Mouse (Mus musculus): ENCODE results near the gene Spn. TPM values are rescaled to one million over a fixed set of nuclear protein-coding genes. Genes with fewer than 3 reads are reported as not detected.

Spn gene
- polyA plus RNA-seq (2017; shearing (Covaris generic)): 77.9 TPM

DNA sequence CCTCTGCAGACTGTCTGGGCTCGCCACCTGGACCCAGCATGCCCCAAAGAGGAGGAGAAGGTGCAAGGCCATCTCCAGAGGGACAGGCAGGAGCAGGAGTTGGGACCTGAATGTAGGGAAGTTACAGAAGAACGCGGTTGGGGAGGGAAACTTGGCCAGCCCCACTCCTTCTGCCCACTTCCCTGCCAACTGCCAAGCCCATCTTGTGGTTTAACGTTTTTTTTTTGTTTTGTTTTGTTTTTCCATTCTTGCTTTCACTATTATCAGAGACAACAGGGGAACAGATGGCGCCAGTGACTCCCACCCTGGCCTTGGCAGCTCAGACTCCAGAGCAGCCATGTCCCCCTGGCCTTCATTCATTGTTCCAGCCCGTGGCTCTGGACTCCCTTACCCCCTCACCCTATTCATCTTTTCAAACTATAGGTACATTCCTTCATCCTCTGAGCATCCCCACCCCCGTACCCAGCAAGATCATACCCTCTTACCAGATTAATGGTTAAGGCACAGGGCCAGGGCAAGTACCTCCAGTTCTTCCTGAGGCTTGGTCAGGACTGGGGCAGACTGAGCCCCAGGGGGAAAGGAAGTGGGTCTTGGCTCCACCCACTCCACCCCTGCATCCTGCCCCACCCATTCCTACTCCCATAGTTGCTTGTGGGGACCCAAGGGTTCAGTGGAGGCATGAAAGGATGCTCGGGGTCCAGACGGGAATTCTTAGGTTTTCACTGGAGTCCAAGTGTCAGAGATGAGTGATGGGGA lies at the start of gene Spn:
Gene Spn (minus strand): TSS at position 562 of the 756 bp plus-strand sequence.

DNA sequence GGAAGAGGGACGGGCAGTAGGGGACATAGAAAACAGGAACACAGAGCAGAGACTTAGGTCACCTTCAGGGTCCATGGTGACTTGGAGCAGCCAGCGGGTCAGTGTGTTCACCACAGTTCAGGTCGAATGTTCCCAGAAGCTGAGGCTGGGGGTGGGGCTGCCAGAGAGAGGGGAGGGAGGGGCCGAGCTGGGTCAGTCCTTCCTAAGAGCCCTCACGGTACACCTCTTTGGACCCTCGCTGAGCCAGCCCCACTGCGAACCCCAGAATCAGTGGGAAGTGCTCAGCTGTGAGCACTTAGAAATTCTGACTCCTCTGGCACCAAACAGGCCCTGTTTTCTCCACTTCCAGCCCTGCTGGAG lies 15.7 kb downstream of the Spn start, which contains the start of gene Qprt:
Gene Qprt (minus strand): TSS at position 316 of the 360 bp plus-strand sequence.

DNA sequence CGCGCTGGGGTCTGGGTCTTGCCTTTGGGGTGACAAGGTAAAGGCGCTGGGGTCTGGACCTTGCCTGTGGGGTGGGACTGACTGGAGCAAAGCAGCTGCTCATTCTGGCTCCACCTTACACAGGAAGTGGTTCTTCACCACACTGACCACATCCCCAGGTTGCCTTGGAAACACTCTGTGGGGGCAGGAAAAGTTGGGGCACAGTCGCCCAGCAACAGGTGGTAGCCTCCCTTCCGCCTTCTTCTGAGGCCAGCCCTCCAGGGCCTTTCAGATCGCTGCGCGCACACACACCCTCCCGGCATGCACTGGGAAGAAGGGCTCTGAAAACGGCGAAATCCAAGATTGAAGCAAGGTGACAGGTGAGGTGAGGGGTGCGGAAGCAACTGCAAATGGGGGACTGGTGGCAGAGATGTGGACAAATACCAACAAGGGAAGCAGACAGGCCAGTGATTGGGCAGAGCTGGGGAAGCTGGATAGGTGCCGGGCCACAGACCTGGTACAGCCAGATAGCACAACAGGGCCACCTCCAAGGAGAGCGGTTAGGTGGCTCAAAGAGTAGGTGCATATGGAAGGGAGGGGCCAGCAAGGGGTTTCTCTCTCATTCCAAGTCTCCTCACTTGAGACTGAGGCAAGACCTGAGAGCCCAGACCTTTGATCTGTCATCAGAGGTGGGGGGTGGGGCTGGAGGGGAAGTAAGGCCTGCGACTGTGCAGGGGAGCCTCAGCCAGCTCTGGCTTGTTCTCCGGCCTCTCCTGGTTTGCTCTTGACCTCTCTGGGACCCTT lies 46.3 kb downstream of the Spn start, which contains the start of gene AI467606:
Gene AI467606 (plus strand): TSS at position 246 of the 783 bp plus-strand sequence.

DNA sequence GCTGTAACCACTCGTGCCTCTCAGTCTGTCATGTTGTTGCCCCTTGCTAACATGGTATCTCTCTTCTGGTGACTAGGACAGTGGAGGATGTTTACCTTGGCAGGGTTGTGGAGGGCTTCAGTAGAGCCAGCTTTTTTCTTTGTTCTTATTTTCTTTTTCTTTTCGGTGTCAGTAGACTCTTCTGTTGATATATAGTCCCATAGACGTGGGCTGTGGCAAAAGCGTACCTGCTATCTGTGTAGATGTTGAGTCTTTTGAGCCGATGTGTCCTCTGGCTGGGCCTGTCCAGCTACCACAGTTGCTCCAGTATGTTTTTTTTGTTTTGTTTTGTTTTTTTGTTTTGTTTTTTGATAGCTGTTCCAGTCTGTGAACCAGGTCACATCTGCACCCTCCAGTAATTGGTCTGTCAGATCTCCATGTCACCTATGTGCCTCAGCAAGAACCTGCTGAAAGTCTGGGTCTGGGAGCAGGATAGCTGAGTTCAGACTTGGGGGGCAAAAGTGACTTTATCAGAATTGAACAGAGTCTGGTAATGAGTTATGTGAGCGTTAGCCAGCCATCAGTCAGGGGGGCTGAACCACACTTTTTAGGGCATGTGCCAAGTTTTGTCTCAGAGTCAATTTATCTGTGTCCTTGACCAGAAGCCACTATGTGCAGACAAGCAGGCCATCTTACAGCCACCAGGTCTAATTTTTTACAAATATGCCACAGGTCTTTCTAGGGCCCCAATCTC lies 50.2 kb downstream of the Spn start, which contains the start of gene Zg16:
Gene Zg16 (minus strand): TSS at position 51 of the 733 bp plus-strand sequence.

Other genes starting within 250 kb of the Spn start
- 44.7 TPM for gene Tmem219, start 214.9 kb downstream of the Spn start, polyA plus RNA-seq (2017; shearing (Covaris generic))
- gene Kctd13, start 208.9 kb downstream of the Spn start, polyA plus RNA-seq (2017; shearing (Covaris generic)): 39.8 TPM
- gene Asphd1, start 188.2 kb downstream of the Spn start, polyA plus RNA-seq (2017; shearing (Covaris generic)): 0.18 TPM
- 1.4 TPM for gene Sez6l2, start 187.3 kb downstream of the Spn start, polyA plus RNA-seq (2017; shearing (Covaris generic))
- 306 TPM for gene Cdipt, start 161.9 kb downstream of the Spn start, polyA plus RNA-seq (2017; shearing (Covaris generic))
- 0.89 TPM for gene Cdiptos, start 161.7 kb downstream of the Spn start, polyA plus RNA-seq (2017; shearing (Covaris generic))
- 39.6 TPM for gene Mvp, start 123.2 kb downstream of the Spn start, polyA plus RNA-seq (2017; shearing (Covaris generic))
- 1.6 TPM for gene Pagr1b, start 121.3 kb downstream of the Spn start, polyA plus RNA-seq (2017; shearing (Covaris generic))
- 122 TPM for gene Pagr1a, start 120.5 kb downstream of the Spn start, polyA plus RNA-seq (2017; shearing (Covaris generic))
- gene Gm42742, start 116.7 kb downstream of the Spn start, polyA plus RNA-seq (2017; shearing (Covaris generic)): 42.9 TPM
- gene Prrt2, start 116.6 kb downstream of the Spn start, polyA plus RNA-seq (2017; shearing (Covaris generic)): 14.4 TPM
- gene Maz, start 110.8 kb downstream of the Spn start, polyA plus RNA-seq (2017; shearing (Covaris generic)): 176 TPM
- 10.7 TPM for gene Kif22, start 95.4 kb downstream of the Spn start, polyA plus RNA-seq (2017; shearing (Covaris generic))
- gene Zg16, start 50.5 kb downstream of the Spn start, polyA plus RNA-seq (2017; shearing (Covaris generic)): not detected
- 327 TPM for gene AI467606, start 46.5 kb downstream of the Spn start, polyA plus RNA-seq (2017; shearing (Covaris generic))
- gene Qprt, start 15.6 kb downstream of the Spn start, polyA plus RNA-seq (2017; shearing (Covaris generic)): 25.5 TPM
- gene Cd2bp2, start 58.2 kb upstream of the Spn start, polyA plus RNA-seq (2017; shearing (Covaris generic)): 62.4 TPM
- gene Tbc1d10b, start 70.6 kb upstream of the Spn start, polyA plus RNA-seq (2017; shearing (Covaris generic)): 73.5 TPM
- gene Mylpf, start 71.1 kb upstream of the Spn start, polyA plus RNA-seq (2017; shearing (Covaris generic)): 19.1 TPM
- gene Zfp553, start 95.2 kb upstream of the Spn start, polyA plus RNA-seq (2017; shearing (Covaris generic)): 26.6 TPM
- 541 TPM for gene Sept1, start 95.3 kb upstream of the Spn start, polyA plus RNA-seq (2017; shearing (Covaris generic))
- 14.6 TPM for gene Zfp771, start 106.5 kb upstream of the Spn start, polyA plus RNA-seq (2017; shearing (Covaris generic))
- gene Dctpp1, start 122.9 kb upstream of the Spn start, polyA plus RNA-seq (2017; shearing (Covaris generic)): 38.6 TPM
- 43.1 TPM for gene Sephs2, start 136.2 kb upstream of the Spn start, polyA plus RNA-seq (2017; shearing (Covaris generic))
- gene Itgal, start 158.4 kb upstream of the Spn start, polyA plus RNA-seq (2017; shearing (Covaris generic)): 276 TPM
- gene Zfp768, start 207.8 kb upstream of the Spn start, polyA plus RNA-seq (2017; shearing (Covaris generic)): 0.32 TPM
- 16.9 TPM for gene Zfp747, start 238.2 kb upstream of the Spn start, polyA plus RNA-seq (2017; shearing (Covaris generic))
- 7.8 TPM for gene 9130019O22Rik, start 249.3 kb upstream of the Spn start, polyA plus RNA-seq (2017; shearing (Covaris generic))

Data from CD4-positive, CD25-positive, alpha-beta regulatory T cell (primary cell).